Mouse (Mus musculus) G1E (cell line): ENCODE measurements around the gene Sorbs2.

Experiments used
- CTCF ChIP-seq: IDR thresholded peaks from 2 replicates; pipeline ENCODE4 v1.5.1; 2012; ENCODE audit warnings: low read depth, low read length, inconsistent platforms, mixed read lengths
- GATA2 ChIP-seq: IDR thresholded peaks from 2 replicates; pipeline ENCODE4 v1.6.1; 2012; ENCODE audit warnings: low read depth, low read length, inconsistent platforms, borderline replicate concordance

DNA sequence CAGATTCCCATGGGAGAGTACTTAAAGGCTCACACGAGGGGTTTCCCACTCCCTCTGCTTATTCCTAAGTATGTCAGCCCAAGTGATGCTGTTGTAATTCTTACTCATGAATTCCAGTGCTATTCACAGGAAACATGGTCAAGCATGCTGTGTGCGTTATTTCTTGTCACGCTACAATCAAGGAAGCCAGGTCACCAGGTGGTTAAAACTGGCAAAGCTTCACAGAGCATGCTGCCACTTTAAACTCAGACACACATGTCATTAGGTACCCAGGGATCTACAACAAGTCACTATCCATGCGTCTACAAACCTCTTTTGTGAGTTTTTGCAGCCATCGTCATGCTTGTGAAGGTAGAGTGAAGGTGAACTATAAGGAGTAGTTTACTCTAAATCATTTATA lies 267.3 kb downstream of the Sorbs2 start:
- TF ChIP-seq CTCF, result no peak
- TF ChIP-seq GATA2, result no peak
